Mouse (Mus musculus): ENCODE results near the gene Pik3cg. TPM values are rescaled to one million over a fixed set of nuclear protein-coding genes. Genes with fewer than 3 reads are reported as not detected.

Pik3cg gene
- total RNA-seq, 2 experiments from 2014 or later: 1.2 to 2.2 TPM

DNA sequence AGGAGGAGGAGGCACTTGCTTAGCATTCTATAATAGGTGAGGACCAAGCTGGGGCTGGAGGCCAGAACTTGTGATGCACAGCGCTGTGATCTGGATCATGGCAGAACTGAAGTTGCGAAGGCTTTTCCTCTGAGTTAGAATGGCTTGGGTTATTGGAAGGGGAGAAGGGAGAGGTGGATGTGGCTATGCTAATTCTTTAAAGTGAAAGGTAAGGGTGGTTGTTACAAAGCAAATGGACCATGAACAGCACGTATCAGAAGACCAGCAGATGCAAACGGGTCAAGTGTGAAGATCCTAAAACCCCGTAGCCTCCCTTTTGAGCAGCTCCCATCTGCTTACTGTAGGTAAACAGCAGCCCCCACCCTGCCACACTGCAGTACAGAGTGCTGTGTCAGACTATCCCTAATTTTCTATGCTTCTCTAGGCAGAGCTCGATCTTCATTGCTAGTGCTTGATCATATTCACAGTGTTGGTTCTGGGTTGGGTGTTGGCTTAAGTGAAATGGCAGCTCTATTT is 7.3 kb downstream of the Pik3cg start:
- DNase-seq: no peak

DNA sequence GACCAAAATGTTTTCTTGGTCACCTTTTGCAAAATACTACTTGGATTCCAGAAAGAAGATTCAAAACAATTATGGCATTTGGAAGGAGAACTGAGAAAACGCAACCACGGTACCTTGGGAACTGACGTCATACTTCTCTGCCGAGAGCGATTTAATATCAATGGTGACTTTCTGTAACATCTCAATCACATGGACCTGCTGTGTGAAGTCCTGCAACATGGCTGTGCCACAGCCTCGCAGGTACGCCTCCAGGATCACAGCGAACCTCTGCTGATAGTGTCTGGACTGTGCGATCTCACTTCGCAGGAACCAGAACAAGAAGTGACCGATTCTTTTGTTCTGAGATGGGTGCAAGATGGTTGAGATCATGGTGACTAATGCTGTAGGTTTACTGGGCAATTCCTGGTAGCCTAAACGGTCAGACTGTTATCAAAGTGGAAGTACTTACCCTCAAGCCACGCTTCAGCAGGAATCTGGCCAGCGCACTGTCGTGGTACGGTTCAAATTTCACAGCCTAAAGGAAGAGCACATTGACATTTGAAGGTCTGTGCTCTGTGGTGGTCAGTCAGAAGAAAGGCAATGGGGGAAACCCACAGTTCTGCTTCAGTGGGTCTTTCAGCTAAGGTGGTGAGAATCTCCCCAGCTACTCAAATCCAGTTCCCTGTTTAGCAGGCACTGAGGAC is 7.9 kb downstream of the Pik3cg start:
- no peak for DNase-seq

DNA sequence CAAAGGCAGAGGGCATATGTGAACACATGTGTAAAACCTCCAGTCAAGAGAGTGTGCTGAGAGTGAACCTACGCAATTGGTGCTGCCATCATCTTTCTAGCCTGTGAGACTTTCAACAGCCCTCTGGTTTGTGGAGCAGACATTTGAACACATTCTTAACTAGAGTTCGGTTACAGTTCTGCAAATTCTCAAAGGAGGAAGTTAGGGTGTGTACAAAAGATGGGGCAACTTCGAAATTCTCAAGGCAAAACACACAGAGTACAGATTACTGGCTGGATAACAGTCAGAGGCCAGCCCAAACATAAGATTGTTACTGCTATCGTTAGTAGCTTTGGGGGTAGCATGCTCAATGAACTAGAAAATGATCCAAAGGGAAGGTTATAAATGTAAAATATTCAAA is 9.0 kb downstream of the Pik3cg start:
- DNase-seq: no peak

DNA sequence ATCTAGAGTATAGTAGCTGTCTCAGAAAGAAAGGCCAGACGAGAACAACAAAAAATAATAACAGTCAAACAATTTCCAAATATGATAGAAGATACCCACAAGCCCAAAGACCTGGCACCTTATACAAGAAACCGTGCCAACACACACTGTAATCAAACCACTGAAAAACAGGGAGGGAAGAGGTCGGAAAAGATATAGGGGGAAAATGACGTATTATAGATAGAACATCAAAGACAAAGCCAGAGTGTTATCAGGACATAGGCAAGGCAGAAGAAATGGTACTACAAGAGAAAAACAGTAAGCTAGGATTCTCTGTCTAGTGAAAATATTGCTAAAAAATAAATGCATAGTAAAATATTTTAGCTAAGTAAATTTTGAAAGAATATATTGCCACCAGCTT is 10.4 kb downstream of the Pik3cg start:
- DNase-seq: no peak

DNA sequence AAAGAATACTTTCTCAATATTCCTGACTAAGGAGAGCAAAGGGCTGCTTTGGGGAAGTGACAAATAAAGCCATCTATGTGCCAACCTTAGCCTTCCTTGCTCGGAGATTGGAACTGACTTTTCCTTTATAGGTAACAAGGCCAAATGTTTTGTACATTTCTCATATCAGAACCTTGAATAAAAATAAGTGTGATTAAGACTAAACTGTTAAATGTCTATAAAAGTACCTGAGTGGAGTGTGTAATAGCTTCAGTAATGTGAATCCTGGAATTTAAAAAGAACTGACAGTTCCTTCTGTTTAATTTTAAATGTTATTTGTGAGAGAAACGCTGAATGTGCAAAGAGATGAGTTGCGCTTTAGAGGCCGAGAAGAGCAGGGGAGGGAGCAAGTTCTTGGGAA is 13.5 kb downstream of the Pik3cg start:
- no peak for DNase-seq

DNA sequence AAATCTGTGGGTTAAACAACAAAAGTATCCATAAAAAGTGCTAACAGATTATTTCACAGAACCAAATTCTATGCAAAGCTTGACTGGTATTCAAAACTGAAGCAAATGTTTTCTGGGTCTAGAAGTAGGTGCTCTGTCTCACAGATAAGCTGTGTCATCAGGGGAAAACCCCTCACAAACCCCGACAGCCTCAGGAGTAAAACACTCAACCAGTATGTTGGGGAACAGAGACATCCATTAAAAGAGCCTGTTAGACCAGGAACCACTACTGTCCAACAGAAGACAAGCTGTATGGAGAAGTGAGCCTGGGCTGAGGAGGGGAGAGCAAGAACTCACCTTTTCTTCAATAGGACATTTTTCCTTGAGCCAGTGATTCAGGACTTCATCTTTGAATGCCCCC is 14.1 kb downstream of the Pik3cg start:
- no peak for DNase-seq

DNA sequence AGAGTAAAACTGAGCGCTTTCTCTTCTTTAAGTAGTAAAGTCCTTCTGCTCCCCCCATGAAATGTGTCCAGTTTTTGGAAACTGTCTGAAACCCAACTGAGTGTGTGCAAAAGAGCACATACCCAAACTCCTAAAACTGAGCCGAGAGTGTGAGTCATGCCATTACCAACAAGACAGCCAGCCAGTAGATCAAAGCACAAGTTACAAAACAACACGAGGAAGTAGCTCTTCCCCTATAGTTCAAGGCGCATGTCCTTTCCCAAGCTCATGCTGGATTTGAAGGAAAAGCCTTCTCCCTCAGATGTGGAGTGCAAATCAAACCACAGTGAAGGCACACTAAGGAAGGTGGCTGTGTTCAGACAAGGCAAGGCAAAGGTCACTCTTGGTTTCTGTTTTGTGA is 17.5 kb downstream of the Pik3cg start:
- DNase-seq: no peak

DNA sequence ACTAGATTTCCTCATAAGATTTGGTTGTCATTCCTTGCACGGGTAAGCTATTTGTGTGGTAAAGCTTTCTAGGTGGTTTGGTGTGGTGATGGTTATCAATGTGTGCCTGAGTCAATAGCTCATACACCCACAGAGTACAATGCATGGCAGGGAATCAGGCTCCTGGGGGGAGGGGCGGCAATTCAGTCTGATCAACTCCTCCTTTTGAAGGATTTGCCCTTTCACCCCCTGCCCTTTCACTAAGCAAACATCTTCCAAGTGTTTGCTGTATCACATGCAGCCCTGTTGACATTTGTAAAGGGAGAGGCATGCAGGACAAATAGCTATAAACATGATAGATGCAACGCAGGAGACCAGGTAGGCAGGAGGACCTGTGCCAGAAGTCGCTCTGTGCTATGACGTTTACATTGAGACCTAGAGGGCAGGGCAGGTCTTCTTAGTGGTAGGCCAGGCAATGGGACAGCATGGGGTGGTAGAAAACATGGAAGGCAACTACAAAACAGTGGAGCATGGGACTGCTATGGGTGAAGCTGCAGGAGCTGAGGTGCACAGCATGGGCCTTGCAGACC is 20.7 kb downstream of the Pik3cg start:
- DNase-seq: no peak

DNA sequence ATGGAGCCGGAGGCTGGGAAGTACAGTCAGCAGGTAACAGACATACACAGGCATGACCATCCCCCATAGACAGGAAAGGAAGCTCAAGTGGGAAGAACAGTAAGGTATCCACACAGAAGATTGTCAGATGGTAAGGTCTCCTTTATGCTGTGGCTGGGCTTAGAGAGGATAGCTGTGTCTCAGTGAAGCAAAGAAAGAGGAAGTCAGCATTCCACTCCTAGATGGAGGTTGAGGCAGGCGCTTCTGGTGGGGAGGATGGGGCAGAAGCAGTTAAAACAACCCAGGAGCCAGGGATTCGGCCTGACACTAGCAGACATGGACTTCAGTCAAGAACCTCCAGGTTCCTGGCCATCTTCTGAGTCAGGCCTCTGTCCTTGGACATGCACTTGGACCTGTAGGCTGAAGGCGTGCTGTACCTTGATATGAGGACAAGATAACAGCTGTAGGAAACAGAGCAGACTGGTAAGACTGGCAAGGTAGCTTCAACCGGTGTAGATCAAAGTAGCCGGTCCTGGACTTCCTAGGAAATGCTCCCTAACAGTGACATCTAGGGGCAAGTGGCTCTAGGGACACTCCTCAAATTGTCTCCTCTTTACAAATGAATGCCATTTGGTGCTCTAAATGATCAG is 21.7 kb downstream of the Pik3cg start:
- DNase-seq: no peak

DNA sequence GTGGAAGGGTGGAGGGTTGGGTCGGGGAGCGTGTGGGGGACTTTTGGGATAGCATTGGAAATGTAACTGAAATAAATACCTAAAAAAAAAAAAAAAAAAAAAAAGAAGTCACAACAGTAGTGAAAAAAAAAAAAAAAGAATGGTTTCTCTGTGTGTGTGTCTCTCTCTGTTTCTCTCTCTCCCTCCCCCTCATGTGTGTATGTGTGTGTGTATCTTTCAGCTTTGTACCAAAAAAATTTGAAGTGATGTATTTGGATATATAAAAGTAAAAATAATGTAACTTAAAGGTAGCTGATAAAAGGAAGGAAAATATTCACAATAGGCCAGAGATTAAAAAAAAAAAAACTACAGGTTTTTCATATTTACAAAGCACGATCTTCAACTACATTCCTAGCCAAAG is 23.6 kb downstream of the Pik3cg start:
- DNase-seq: no peak

DNA sequence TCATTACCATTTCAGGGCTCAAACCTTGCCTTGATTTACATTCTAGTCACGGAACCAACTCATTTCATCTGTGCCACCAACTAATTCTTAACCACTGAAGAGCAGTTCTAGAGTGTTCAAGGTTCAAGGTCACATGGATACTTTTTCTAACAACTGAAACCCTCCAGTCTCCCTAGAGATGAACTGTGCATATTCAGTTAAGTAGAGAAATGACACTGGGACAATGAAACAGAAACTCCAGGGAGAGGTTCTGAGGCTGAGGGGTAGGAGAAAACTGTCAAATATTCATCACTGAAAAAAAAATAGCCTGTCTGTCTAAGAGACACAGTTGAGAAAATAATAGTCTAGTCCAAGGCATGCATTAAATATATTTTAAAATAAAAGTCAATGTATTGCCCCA is 24.9 kb downstream of the Pik3cg start:
- no peak for DNase-seq

DNA sequence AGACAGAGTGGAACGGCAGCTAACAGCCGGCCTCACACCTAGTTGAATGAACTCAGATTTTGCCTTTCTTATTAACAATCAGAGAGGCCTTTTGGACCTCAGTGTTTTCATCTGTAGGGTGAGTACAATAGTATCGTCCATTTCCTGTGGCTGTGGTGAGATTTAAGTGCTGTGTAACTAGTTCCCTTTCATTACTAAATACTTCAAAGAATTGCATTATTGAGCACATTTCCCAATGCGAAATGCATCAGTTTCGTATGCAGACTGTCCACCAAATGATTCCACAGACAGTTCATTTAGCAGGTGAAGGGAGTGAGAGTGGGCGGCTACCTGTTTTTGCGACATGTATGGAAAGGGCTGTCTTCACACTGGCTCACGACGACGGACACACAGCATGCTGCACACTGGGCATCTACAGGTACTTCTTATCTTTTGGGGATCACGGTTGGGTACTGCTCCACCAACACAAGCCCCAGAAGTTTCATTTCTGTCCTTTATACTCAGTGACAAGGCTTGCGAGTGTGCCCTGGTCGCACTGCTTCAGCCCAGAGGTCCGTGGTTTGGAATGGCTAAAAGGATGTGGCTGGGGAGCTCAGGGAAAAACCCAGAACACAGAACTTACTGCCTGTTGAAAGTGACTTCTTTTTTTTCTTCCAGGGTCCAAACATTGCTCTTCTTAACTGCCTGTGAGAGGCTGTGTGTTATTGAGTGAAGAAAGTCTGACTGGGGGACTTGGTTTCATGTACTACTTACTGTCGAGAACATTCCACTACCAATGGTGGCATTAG is 25.6 kb downstream of the Pik3cg start:
- no peak for DNase-seq

DNA sequence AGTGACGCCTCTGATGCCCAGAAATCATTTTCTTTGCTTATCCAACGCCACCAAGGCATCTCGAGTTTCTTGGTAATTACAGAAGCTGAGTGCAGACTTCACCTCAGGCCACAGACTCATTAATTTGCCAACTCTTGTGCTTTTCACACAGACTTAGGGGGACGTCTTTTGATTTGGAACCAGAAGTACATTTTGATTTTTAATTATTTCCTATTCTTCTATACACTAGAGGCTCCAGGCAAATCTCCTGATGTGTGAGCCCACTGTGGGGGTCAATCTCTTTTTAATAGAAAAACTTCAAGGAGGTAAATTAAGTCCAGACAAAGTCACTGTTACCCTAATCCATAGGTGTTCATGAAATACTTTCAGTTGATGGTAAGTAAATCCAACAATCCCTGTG is 26.6 kb downstream of the Pik3cg start:
- no peak for DNase-seq

DNA sequence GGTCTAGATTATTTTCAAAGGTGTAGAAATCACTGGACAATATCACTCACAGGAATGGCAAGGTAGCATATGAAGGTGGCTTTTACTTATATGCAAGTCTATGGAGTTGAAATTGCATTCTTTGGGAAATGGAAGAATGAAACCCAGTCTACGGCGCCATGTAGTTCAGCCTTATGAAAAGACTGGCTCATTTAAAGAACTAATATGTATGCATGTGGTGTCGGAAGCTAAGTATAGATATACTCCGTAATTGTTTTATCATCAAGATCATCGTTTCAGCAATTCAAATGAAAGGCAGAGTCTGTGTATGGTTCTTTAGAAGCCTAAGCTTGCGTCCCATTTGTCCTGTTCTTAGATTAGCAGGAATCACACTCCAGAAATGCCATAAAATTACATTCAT is 34.0 kb downstream of the Pik3cg start:
- DNase-seq: no peak

DNA sequence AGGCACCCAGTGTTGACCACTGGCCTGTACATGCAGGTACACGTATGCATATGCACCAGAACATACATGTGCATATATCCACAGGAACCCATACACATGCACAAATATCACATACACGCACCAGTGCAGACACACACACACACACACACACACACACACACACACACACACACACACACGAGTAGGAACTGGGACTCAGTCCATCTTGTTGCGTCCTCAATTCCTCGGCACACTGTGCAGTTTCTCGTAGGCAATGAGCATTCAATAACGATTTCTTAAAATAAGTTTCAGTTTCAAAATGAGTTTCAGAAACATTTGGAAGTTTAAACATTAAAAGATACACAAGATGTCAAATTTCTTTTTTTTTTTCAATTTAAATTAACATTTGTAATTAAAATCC is 35.6 kb downstream of the Pik3cg start:
- DNase-seq: no peak

DNA sequence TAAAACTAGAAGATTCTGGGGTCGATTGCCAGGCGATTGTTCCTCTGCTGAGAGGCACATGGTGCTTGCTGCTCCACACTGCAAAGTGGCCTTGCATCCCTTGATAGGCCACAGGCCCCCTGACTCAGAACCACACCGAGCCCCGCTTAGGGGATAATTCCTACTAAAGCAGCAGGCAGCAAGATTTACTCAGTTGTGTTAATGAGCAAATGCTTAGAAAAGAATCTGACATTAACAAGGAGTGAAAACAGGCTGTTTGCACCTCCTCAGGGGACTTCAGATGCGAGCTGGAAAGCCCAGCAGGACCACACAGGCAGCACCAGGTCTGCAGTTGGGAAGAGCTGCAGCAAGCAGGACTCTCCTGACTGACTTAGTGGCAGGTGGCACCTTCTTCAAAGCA is 39.3 kb downstream of the Pik3cg start:
- no peak for DNase-seq

DNA sequence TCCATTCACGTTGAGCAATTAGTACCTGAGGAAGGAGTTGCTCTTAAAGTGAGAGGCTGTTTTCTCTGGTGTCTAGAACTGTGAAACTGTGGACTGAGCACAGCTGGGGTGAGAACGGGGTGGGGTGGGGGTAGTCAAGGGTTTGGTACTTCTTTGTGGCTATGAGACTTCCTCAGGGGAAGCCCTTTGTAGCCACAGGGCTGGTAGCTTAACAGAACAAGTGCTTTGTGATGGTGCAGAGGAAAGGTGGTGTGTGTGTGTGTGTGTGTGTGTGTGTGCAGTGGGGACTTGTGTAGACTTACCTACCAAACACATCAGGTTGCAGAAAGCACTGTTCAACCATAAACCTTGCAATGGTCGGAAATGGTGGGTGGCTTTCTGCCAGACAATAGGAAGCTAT is 39.7 kb downstream of the Pik3cg start:
- no peak for DNase-seq

DNA sequence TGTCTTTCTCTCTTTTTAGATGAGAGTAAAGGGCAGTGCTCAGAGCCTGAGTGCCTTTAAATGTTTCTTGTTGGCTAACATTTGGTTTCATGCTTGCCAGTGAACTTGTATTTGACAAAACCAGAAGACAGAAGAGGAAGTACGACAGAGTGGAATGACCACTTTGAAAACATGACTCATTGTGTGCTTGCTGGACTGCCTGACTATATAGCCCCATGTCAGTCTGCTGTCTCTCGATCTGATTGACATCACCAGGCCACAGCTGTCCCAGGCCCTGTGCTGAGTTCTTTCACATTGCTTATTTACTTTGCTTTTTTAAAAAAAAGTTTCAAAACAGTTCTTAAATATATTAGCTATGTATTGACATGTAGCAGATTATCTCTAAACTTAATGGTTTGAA is 44.8 kb downstream of the Pik3cg start:
- peak in 1 of 2 experiments; percentile 31 for DNase-seq

DNA sequence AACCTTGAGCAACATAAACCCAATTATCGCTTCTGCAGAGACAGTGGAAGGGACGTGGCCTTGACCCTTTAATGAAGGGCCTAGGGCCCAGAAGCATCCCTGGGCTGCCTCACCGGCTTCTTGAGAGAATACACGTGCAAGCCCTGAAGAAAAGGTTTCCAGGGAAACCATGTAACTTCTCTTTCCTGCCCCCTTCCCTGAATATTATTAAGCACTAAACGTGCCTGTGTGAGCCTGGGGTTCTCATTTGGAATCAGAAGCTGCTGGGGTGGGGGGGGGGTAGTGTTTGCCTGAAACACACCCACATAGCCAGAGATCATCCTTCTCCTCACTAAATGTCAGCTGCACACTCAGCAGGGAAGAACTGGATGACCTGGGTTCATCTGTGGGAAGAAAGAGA is 49.7 kb downstream of the Pik3cg start:
- DNase-seq: no peak

DNA sequence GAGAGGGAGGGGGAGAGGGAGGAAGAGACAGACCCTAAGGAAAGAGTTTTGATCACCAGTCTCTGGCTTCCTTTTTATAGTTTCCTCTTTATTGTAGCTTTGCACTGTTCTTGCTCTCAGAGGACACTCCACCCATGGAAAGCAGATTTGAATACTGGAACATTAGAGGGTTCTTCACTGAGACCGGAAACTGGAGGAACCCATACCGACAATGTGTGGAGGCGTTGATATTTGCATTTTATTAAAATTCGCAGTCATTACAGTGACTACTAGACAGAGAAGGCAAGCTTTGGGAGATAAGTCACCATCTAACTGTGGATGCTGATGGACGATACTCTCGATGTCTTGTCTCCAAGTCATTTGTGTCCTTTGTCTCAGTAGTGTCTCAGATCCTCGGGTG is 61.9 kb downstream of the Pik3cg start:
- DNase-seq: no peak

DNA sequence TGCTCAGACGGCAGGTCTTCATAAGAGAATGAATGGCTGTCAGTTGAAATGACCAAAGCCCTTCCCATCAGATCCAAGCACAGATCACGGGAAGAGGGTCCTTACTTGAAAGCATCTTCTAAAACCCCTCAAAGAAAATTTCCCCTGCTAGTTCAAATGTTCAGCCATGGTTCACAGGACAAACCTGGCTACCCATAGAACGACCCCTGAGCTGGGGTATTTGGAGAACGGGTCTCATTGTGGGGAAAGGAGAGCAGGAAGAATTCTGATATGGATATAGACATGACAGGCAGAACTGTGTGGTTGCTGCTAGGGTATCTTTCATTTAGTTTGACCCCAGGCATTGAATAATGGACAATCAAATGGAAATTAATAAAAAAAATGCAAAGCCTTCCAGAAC is 62.8 kb downstream of the Pik3cg start:
- no peak for DNase-seq

DNA sequence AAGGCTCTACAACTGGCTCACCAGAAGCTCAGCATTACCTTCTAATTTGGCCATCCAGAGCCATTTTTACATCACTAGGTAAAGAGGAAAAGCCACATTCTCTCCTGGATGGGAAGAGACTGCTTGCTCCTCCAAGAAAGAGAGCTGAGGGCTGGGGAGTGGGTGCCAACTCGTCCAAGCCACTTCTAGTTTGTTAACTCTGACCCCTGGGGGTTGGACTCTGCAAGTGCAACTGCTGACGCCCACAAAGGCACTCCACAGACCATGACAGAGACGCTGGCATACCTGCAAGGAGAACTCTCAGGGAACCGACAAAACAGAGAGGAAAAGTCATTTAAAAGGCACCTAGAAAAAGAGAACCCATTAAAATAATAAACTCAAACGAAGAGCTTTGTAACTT is 63.9 kb downstream of the Pik3cg start:
- peak; percentile 69 to 86 for DNase-seq

DNA sequence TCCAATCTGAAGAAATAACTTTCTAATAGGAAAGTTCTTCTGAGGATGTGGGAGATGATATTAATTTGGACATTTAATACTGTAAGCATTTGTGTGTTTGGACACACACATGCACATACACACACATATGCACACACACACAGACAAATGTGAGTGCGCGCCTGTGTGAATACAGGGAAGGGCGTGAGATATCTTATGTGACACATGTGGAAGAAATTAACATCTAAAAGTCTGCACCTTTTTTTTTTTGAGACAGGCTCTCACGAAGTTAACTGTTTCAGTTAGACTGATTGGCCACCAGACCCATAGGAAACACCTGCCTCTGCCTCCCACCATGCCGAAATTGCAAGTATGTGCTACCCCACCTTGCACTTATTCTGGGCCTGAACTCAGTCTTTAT is 64.7 kb downstream of the Pik3cg start:
- DNase-seq: no peak

Data from heart, adult 18-20 months (tissue).